Mouse (Mus musculus): Measurements from ENCODE around the gene Zfp369.
"Not testable (repeated sequence)": the region's sequence is repeated elsewhere in the genome, so short reads cannot be mapped to it uniquely, and the experiment has no call there.

Zfp369 gene

DNA sequence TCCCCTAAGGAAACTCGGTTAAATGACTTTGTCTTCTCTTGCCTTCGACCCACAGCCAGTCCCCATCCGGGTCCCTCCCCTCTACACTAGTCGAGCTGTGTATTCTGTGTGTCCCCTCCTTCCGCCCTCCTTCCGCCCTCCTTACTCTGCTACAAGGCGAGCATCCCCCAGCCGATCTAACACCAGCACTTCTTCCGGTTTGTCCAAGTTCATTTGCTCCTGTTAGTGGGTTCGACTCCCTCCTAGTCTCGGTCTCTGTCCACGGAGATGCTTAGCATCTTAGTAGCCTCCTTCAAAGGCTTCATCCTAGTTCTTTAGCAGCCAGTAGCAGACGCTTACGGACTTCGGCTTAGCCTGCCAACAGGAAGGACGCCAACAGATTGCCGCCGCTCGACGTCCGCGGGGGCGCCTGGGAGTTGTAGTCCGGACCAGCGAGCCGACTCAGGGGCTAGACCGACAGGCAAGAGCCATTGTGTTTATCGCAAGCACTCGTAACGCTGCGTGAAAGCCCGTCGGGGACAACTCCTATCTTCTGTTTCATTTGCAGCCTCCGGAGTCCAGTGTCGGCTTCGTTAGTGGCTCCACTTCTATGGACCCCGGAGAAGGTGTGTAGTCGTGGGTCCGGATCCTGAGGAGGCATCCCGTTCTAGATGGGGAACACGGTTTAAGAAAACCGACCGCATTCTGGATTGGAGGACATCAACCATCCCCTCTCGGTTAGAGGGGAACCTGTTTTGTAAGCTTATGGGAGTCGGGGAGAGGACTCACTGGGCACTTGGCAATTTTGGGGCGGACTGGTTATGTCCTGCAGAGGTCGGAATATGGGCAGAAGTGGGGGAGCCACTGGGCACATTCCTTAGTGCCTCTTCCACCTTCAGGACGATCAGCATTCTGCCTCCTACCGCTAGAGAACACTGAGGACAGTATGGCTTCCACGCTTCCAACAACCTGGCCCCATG, at the start of gene Zfp369:
Zfp369 (plus strand) TSS at position 432 of the 959 bp plus-strand sequence.
- DNase-seq (ENCODE audit: low spot score in 2 of 2), result peak; percentile 89 to 93

DNA sequence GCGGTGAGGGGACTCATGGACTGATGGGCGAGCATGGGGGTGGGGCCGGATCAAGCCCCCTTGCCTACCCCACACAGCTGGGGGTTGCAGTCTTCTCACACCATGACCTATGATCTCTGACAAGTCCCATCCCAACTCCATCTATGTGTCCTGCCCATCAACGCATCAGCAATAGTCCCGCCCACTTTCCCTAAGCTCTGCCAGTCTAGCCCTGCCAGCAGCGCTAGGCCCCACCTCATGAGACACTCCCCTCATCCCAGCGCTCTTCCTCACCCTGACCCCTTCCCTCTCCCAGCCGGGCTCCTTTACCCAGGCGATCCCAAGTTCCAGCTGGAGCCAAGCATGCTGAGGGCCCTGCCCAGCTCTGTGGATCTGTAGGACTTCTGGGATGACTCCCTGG, 41.4 kb upstream of the Zfp369 start:
- no peak for DNase-seq (ENCODE audit: low spot score in 2 of 2)

GRCm38 (mm10) chr13:65240509-65241098, 38.0 kb upstream of the Zfp369 start:
- DNase-seq (ENCODE audit: low spot score in 2 of 2), result peak; percentile 93 to 97

- peak; percentile 98 to 99 for DNase-seq (ENCODE audit: low spot score in 2 of 2)
Observed at GRCm38 (mm10) chr13:65241099-65241626, 37.5 kb upstream of the Zfp369 start.

GRCm38 (mm10) chr13:65241627-65242318, 36.8 kb upstream of the Zfp369 start:
- DNase-seq (ENCODE audit: low spot score in 2 of 2), result no peak

- DNase-seq (ENCODE audit: low spot score in 2 of 2), result no peak
Observed at GRCm38 (mm10) chr13:65242319-65242787, 36.3 kb upstream of the Zfp369 start.

DNA sequence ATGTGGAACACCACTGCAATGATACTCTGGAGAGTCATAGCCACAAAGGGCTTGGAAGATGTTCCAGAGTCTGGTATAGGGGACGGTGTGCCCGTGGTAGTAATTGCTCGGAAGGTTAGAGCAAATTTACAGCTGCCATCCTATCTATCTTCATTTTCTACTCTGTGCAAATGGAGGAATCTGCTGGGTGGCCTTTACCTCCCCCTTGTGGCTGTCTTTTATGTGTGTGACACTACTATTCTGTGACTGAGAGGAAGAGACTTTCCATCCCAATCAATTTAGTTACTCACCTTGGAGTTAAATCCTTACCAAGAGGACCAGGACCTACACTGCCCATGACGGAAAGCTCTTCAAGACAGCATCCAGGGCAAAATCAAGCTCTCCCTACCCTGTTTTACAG, 35.3 kb upstream of the Zfp369 start:
- DNase-seq (ENCODE audit: low spot score in 2 of 2), result no peak

DNA sequence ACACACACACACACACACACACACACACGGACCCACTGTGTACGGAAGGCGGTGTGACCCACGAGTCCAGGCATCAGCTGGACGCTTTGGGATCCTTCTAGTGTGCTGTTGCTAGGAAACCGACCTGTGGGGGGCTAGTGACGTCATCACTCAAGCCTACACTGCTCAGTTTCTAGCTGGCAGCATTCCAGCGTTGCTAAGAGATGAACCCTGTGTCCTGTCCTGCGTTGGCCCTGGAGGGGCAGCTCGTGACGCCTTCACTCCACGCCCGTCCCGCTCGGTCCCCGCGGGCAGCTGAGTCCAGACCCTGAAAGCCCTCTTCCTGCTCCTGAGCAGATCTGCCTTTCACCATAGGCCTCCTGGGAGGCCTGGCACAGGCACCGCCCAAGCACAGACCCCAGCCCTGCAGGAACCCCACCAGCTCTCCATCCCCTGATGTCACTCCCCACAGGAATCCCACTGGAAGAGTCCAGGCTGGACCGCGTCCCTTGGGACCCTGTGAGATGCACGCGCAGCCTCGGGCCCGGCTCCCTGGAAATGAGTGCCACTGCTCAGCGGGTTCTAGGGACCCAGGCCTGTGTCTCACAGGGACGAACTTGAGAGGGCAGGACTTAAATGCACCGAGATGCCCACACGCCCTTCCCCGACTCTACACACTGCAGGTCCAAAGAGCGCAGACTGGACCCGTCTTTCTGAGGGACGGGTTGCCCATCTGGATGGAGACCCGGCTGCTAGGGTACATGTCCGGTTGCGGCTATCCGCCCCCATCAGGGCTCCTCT, 20.2 kb upstream of the Zfp369 start:
- peak; percentile 62 to 68 for DNase-seq (ENCODE audit: low spot score in 2 of 2)

- DNase-seq (ENCODE audit: low spot score in 2 of 2), result no peak
Observed at GRCm38 (mm10) chr13:65259239-65259638, 19.4 kb upstream of the Zfp369 start, which contains the start of gene Gm10775. Gene Gm10775, plus strand, starts transcription at chr13:65259539.

DNA sequence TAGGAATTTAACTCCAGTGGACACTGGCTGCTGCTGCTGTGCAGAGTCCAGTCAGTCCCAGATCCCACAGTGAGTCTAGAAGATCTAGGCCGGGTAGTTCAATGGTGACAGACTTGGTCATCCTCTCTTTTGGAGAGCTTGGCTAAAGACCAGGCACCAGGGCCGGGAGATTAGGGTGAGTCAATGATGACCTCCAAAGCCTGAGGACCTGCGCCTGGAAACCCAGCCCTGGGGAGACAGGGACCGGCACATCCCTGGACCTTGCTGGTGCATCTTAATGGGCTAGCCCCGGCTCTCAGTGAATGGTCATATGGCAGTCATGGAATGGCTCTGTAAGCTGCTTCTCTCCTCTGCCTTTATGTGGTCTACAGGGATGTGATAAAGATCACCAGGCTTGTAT, 16.5 kb upstream of the Zfp369 start:
- no peak for DNase-seq (ENCODE audit: low spot score in 2 of 2)

DNA sequence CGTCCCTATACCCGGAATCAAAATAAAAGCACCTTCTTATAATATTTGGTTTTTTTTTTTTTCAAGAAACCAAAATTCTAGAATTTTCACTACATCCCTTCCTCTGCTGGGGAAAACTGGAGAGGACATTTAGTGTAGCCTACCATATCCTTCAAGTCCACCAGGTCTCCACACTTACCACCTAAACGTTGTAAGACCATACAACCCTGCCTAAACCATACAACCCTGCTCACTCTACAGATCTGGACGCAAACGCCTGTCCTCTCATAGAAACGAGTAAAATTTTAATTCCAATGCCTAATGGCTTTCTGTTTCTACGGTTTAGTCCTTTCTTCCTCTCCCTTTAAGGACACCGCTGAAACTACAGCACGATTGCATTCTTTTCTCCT, 626 bp upstream of the Zfp369 start:
- DNase-seq (ENCODE audit: low spot score in 2 of 2), result no peak

DNA sequence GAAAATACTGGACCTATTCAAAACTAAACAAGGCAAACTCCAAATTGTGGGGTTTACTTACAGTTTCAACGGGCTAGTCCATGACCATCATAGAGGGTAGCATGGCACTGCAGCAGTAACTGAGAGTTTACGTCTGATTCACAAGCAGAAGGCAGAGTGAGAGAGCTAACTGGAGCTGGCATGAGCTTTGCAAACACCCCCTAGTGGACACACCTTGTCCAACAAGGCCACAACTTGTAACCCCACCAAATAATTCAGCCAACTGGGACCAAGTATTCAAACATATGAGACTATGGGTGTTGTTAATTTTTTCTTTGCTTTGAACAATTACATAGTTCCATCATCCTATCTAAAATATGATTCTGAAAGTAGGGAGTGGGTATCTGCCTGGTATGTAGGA, 8.2 kb downstream of the Zfp369 start:
- DNase-seq (ENCODE audit: low spot score in 2 of 2), result no peak

DNA sequence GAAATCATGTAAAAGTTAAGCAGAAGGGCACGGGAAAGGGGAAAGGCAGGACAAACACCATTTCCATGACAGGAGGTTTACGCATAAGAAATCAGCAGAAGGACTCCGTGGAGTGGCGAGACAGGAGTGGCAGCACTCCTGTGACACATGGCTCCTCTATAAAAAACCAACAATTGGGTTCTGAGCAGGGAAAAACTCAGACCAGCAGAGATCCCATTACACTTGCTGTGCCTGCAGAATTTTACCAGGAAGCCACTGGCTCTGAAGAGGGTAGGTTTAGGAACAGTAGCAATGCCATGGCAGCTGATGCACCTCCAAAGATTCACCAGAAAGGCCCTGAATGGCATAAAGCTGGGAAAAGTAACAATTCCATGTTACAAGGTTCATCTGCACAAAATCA, 17.7 kb downstream of the Zfp369 start:
- no peak for DNase-seq (ENCODE audit: low spot score in 2 of 2)

DNA sequence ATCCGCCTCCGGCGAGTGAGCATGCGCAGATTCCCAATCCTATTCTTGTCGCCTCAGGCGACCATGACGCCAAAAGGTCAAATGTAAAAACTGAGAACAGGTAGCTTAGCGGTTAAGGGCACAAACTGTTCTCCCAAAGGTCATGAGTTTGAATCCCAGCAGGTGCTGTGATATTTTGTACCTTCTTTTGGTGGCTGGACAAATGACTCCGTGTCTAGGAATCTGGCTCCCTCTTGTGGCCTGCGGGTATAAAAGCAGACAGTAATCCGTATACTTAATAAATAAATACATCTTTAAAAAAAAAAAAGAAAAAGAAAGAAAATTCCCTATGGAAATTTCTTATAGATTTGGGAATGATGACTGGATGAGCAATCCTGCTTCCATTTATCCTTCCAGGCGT, 32.2 kb downstream of the Zfp369 start:
- DNase-seq (ENCODE audit: low spot score in 2 of 2), result peak in 1 of 2 experiments; percentile 11

GRCm38 (mm10) chr13:65311311-65311755, 32.7 kb downstream of the Zfp369 start:
- no peak for DNase-seq (ENCODE audit: low spot score in 2 of 2)

DNA sequence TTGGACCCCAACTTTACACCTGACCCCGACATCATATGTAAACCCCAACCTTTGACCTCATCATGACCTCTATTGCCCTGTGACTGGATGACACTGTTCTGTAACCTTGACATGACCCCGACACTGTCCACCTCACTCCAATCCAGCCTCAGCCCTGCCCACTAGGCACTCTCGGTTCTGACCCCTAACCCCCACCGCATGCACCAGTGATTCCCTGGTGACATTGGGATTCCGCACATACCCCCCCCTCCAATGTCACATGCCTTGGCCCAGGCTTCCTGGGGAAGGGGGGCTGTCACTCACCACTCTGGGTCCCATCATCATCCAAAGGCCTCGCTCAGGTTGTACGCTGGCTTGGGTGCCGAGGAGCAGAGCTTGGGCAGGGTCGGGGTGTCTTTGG, 33.2 kb downstream of the Zfp369 start:
- DNase-seq (ENCODE audit: low spot score in 2 of 2), result no peak

GRCm38 (mm10) chr13:65348501-65348900, 69.9 kb downstream of the Zfp369 start:
- not testable (repeated sequence) for DNase-seq (ENCODE audit: low spot score in 2 of 2)

- not testable (repeated sequence) for DNase-seq (ENCODE audit: low spot score in 2 of 2)
Observed at GRCm38 (mm10) chr13:65351768-65352167, 73.2 kb downstream of the Zfp369 start.

All from frontal cortex, postnatal 25 days (tissue).